Mouse (Mus musculus): ENCODE data around the gene Kcnq4.
A peak's percentile ranks its signal among the peaks of the same experiment; 100 is the strongest.

Gene Kcnq4

GRCm38 (mm10) chr4:120726174-120726573 lies 22.2 kb downstream of the Kcnq4 start:
- no peak for DNase-seq (ENCODE audit: low read depth in 2 of 2, low spot score in 2 of 2)

GRCm38 (mm10) chr4:120725516-120726090 lies 22.8 kb downstream of the Kcnq4 start:
- DNase-seq (ENCODE audit: low read depth in 2 of 2, low spot score in 2 of 2): no peak

- no peak for DNase-seq (ENCODE audit: low read depth in 2 of 2, low spot score in 2 of 2)
Measured at GRCm38 (mm10) chr4:120721574-120721973, 26.8 kb downstream of the Kcnq4 start.

GRCm38 (mm10) chr4:120719152-120719551 lies 29.3 kb downstream of the Kcnq4 start:
- no peak for DNase-seq (ENCODE audit: low read depth in 2 of 2, low spot score in 2 of 2)

- DNase-seq (ENCODE audit: low read depth in 2 of 2, low spot score in 2 of 2): no peak
Measured at GRCm38 (mm10) chr4:120717591-120717990, 30.8 kb downstream of the Kcnq4 start.

DNA sequence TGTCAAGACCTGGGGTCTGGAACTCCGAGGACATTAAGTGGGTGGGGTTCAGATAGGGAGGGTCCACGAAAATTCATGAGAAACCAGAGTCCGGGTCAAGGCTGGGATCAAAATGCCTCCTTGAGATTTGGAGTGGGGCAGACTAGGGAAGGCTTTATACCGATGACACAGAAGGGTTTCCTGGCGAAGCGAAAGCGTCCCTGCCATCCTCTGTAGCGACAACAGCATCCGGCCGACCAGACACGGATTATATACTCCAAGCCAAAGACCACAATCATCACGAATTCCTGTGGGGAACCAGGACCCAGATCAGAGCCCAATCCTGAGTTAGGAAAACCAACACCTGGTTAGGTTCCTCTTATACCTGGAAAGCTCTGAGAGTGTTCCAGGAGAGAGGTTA lies 31.6 kb downstream of the Kcnq4 start:
- no peak for DNase-seq (ENCODE audit: low read depth in 2 of 2, low spot score in 2 of 2)

- DNase-seq (ENCODE audit: low read depth in 2 of 2, low spot score in 2 of 2): peak in 1 of 2 experiments; percentile 9
Measured at GRCm38 (mm10) chr4:120716141-120716571, 32.3 kb downstream of the Kcnq4 start.

DNA sequence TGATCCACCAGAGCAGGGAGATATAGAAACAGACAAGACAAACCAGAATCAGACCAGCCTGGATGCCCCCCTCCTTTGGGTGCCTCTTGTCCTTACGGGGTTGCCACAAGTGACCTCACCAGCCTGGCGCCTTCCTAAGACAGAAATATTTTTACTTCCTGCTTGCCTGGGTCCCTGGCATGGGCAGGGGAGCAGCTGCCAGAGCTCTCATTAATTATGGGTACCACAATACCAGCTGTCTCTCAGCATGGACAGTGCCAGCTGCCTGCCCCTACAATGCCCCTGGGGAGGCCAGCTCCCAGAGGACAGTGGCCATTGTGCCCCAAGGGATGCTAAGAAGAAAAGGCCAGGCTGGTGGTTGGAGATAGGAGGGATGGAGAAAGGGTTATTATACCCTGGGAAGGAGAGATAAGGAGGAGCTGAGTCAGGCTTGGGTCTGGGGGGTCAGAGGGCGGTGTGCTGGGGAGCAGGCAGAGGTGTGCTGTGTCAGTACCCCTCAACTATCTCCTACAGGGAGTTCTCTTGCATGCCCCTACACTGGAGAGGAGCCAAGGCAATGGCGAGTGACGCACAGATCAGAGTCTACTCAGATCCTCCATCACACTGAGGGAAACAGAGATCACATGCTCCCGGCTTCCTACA lies 34.4 kb downstream of the Kcnq4 start:
- no peak for DNase-seq (ENCODE audit: low read depth in 2 of 2, low spot score in 2 of 2)

GRCm38 (mm10) chr4:120713021-120713420 lies 35.4 kb downstream of the Kcnq4 start:
- DNase-seq (ENCODE audit: low read depth in 2 of 2, low spot score in 2 of 2): no peak

DNA sequence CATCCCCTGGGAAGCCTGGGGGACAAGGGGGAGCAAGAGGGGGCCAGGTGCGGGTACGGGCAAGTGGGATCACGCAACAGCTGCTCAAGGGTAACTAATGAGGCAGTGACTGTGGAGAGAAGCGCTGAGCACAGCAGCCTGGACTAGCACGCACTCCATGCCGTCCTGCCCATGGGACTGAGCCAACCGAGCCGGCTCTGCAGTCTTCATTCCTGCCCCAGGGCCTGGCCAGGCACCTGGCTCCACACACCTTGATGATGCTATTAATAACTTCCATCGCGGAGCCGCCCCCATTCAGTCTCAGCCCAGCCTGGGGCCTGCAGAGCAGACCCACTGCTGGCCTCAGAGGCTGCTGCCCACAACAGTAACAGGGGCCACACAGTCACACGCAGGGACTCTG lies 36.2 kb downstream of the Kcnq4 start:
- no peak for DNase-seq (ENCODE audit: low read depth in 2 of 2, low spot score in 2 of 2)

- DNase-seq (ENCODE audit: low read depth in 2 of 2, low spot score in 2 of 2): no peak
Measured at GRCm38 (mm10) chr4:120702511-120702910, 45.9 kb downstream of the Kcnq4 start.

DNA sequence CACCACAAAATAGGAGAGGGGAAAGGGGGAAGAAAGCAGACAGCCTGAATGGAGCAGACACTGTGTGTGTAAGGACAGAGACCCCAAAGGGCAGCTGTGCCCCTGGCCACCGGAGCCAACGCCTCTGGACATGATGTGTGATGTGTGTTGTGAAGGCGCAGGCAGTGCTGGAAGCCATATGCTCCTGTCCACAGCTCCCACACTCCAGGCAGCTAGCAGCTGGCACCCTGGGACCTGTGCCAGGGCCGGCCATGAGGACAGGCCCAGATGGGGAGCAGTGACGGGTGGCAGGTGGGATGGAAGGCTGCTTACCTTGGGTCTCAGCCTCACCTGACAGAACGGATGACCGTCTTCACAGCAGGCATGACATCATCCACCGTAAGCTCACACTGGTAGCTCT lies 46.4 kb downstream of the Kcnq4 start:
- no peak for DNase-seq (ENCODE audit: low read depth in 2 of 2, low spot score in 2 of 2)

- DNase-seq (ENCODE audit: low read depth in 2 of 2, low spot score in 2 of 2): no peak
Measured at GRCm38 (mm10) chr4:120701180-120701579, 47.2 kb downstream of the Kcnq4 start.

- DNase-seq (ENCODE audit: low read depth in 2 of 2, low spot score in 2 of 2): no peak
Measured at GRCm38 (mm10) chr4:120697799-120698484, 50.5 kb downstream of the Kcnq4 start.

DNA sequence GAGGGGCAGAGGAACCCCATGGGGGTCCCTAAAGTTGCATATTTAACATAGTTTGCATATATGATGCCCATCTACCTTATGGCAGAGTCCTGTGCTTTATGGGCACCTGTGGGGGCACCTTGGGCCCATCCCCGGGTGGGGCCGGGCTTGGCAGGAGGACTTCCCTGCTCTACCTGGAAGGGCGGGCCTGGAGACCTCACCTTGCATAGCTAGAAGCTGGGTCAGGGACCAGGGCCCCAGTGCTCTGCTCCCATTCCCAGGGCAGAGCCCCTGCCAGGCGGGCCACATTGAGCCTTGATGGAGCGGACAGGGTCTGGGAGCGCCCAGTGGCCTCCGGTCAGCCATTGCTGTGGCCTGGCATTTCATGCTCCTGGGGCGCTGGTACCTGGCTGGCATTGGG lies 51.1 kb downstream of the Kcnq4 start:
- no peak for DNase-seq (ENCODE audit: low read depth in 2 of 2, low spot score in 2 of 2)

DNA sequence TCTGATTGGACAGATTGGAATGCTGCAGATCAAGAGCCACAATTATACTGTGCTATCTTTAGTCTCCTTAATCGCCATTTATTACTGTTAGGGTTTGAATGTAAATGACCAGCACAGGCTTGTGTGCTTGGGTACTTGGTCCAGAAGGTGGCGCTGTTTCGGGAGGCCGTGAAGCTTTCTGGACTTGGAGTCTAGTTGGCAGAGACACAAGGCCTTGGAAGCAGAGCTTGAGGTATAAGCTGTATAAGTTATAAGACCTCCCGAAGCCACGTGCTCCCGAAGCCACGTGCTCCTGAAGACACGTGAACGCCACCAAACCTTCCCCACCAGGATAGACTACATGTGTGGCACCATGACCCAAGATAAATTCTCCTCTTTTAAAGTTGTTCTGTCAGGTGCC lies 55.7 kb downstream of the Kcnq4 start:
- DNase-seq (ENCODE audit: low read depth in 2 of 2, low spot score in 2 of 2): no peak

DNA sequence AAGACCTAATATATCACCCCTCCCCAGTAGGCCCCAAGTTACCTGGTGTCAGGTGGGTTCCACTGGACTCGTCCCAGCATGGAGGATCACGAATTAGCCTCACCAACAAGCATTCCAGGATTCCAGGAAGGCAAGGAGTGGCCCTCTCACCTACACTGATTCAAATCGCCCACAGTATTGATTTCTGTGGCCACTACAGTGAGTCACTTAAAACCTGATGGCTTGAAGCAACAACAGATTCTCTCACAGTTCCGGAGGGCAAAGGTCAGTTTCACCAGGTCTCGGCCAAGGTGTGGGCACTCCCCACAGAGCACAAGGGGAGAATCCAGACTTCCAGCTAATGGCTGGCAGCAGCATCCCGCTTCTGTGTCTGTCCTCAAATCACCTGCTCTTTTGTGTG lies 59.1 kb downstream of the Kcnq4 start:
- DNase-seq (ENCODE audit: low read depth in 2 of 2, low spot score in 2 of 2): no peak

DNA sequence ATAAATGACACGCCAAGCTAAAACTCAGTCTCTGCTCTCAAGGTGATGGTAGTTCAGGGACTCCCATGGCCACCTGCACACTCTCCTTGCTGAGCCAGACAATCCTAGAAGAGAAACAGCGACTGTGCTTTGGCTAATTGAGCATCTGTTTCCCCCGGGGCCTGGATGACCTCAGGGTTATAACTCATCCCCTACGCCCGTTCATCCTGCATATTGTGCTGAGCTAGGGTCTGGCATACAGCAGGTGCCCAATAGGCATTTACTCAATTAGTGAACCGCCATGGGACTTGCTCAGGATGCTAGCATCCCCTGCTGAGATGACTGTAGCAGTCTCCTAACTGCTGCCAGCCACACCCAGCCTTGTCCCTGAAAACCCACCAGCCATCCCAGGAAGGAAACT lies 61.1 kb downstream of the Kcnq4 start:
- DNase-seq (ENCODE audit: low read depth in 2 of 2, low spot score in 2 of 2): no peak

GRCm38 (mm10) chr4:120683278-120683997 lies 65.0 kb downstream of the Kcnq4 start:
- no peak for DNase-seq (ENCODE audit: low read depth in 2 of 2, low spot score in 2 of 2)

GRCm38 (mm10) chr4:120682168-120682567 lies 66.2 kb downstream of the Kcnq4 start:
- peak; percentile 35 to 53 for DNase-seq (ENCODE audit: low read depth in 2 of 2, low spot score in 2 of 2)

DNA sequence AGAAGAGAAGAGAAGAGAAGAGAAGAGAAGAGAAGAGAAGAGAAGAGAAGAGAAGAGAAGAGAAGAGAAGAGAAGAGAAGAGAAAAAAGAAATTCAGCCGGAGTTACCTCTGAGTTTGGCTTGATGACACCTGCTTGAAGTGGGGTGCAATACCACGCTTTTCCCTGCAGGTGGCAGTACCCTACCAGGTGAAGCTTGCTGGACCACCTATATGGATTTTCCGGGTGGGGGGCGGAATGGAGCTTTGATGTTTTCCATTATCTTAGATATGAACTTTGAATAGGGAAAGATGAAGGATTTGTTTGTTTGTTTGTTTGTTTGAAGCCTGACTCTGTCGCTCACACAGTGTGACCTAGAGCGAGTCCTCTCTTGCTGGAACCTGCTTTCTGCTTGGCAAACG lies 67.5 kb downstream of the Kcnq4 start:
- peak in 1 of 2 experiments; percentile 23 for DNase-seq (ENCODE audit: low read depth in 2 of 2, low spot score in 2 of 2)

DNA sequence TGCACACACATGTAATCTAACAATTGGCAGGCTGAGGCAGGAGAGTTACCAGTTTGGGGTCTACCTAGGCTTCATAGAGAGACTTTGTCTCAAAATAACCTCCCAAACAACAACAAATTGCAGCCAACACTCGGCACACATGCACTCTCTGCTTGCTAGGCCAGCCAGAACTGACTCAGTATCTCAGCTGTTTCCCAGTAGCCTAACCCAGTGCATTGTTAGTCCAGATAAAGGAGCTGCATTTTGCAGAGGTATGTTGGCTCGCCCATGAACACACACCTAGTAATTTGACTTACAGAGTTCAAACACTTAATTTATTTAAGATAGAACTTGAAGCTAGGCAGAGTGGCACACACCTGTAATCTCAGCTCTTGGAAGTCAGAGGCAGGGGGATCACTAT lies 72.8 kb downstream of the Kcnq4 start:
- no peak for DNase-seq (ENCODE audit: low read depth in 2 of 2, low spot score in 2 of 2)

Data from CD8-positive naive resting alpha-beta T cell, adult 2 months (primary cell).